Mouse (Mus musculus) kidney, adult 2 months (tissue): ENCODE measurements around the gene Ncapd2.

Experiments
- CTCF ChIP-seq: fragments of 200-500 bp; conservative IDR thresholded peaks from 2 replicates; pipeline ENCODE4 v1.5.1; 2011; ENCODE audit warnings: low read depth, mild to moderate bottlenecking, control low read depth, low read length, moderate library complexity, mixed read lengths; ENCODE audit not compliant: insufficient read depth, insufficient read length
- POLR2A ChIP-seq: fragments of 200-500 bp; IDR thresholded peaks from one replicate; pipeline ENCODE4 v1.6.1; 2011; ENCODE audit warnings: low read depth, low read length, control low read depth

DNA sequence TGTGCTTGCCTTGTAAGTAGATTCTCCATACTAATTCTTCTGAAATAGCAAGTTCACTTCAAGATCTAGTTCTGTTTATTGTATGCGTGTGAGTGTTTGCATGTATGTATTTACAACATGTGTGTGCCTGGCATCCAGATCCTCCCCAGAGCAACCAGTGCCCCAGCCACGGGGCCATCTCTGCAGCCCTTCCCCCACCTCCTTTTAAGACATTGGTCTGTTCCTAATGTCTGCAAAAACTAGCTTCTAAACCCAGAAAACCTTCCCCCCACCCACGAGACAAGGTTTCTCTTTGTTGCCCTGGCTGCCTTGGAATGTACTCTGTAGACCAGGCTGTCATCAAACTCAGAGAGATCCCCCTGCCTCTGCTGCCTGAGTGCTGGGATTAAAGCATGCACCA, 31.1 kb upstream of the Ncapd2 start:
- no peak for TF ChIP-seq CTCF
- TF ChIP-seq POLR2A: no peak
